Mouse (Mus musculus): ENCODE data around the gene Sh2d4b. TPM values are rescaled to one million over a fixed set of nuclear protein-coding genes. Genes with fewer than 3 reads are reported as not detected.

Gene Sh2d4b
- total RNA-seq, 2 experiments from 2014 or later: 0.91 to 1.7 TPM

- DNase-seq (ENCODE audit: low spot score in 2 of 2): no peak
These were observed 40.1 kb downstream of the Sh2d4b start for GRCm38 (mm10) chr14:40852978-40853377.

- no peak for DNase-seq (ENCODE audit: low spot score in 2 of 2)
These were observed 55.7 kb downstream of the Sh2d4b start for GRCm38 (mm10) chr14:40837397-40837796.

DNA sequence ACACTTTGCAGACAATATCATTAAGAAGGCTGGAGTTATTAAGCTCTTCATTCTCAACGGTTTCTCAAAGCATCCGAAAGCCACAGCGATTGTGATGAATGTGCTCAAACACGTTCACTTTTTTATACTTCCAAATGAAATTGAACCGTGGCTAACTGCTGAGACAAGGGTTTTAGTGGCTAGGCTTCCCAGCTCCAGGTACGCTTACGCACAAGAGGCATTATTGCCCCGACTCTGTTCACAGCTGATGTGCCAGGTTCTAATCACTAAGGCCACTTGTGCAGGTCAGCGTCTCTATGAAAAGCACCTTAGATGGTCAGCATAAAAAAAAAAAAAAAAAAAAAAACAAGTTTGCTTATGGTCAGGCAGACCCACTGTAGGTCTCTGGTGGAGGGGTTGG lies 62.6 kb downstream of the Sh2d4b start:
- DNase-seq (ENCODE audit: low spot score in 2 of 2): no peak

DNA sequence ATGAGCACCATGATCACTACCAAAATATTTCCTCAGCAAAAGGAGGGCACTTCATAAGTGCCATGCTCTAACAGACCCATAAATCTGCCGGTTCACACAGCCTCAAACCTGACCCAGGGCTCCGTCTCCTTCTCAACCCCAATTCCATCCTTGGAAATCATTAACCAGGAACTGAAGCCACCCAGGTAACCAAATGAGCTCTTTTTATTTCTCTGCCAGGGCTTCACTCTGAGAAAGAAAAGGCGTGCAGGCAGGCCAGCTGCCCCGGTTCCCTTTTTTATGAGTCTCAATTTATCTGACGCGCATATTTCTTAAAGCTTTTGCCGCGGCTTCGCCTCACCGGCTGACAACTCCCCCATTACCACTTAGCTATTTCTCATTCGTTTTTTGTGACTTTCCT lies 63.0 kb downstream of the Sh2d4b start:
- no peak for DNase-seq (ENCODE audit: low spot score in 2 of 2)

GRCm38 (mm10) chr14:40818051-40818450 lies 75.0 kb downstream of the Sh2d4b start:
- no peak for DNase-seq (ENCODE audit: low spot score in 2 of 2)

DNA sequence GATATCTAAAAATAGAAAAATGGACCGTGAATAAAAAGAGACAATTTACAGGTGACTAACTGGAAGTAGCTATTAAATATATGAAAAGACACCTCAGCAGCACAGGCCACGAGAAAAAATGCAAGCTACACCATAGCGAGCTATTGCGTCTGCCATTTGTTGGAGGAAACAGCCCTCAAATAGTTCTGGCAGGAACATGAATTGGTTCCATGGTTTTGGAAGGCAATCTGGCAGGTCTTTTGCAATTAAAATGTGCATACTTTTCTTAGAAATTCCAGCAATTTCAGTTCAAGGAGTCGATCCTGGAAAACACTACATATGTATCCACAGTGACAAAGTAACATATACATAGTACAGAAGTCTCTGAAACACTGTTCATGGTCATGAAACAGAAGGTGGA lies 76.4 kb downstream of the Sh2d4b start:
- peak in 1 of 2 experiments; percentile 59 for DNase-seq (ENCODE audit: low spot score in 2 of 2)

- peak in 1 of 2 experiments; percentile 78 for DNase-seq (ENCODE audit: low spot score in 2 of 2)
These were observed 101.5 kb downstream of the Sh2d4b start for GRCm38 (mm10) chr14:40791606-40792005.

DNA sequence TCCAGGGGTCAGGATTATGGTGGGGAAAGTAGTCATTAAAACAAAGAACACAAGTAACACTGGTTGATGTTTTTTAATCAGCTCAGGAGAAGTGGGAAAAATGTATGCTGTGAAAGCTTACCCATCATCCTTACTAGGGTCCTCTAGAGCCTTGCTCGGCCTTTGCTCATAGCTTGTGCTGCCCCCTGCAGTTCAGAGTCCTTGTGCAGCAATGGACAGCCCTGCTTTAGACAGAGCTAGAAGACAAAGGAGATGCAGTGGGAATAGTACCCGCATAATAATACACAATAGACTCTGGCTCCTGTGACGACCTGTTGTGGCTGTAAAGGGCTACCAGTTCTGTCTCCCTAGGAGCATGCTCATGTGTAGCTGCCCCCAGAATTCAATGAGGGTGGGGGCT lies 104.0 kb downstream of the Sh2d4b start:
- peak in 1 of 2 experiments; percentile 18 for DNase-seq (ENCODE audit: low spot score in 2 of 2)

GRCm38 (mm10) chr14:40769097-40770090 lies 123.7 kb downstream of the Sh2d4b start:
- DNase-seq (ENCODE audit: low spot score in 2 of 2): peak; percentile 25

Other genes with a start within 250 kb of the Sh2d4b start
- 10 to 100 TPM; 30.5 to 33.7 TPM for gene Tspan14, start 73.5 kb upstream of the Sh2d4b start, total RNA-seq (2021)
- 100 to 1,000 TPM; 173 to 191 TPM for gene Fam213a, start 120.5 kb upstream of the Sh2d4b start, total RNA-seq (2021)
- gene Dydc2, start 175.9 kb upstream of the Sh2d4b start, total RNA-seq (2021): 1 to 10 TPM in 1 of 2 experiments, under 1 TPM in 1; 0.71 to 1.6 TPM
- not detected for gene Dydc1, start 179.6 kb upstream of the Sh2d4b start, total RNA-seq (2021)
- gene Mat1a, start 211.8 kb upstream of the Sh2d4b start, total RNA-seq (2021): not detected
- not detected for gene Sftpa1, start 238.5 kb upstream of the Sh2d4b start, total RNA-seq (2021)